Mouse (Mus musculus) ES-Bruce4 (cell line): ENCODE results near the gene Cers6.

Experiments used
- CTCF ChIP-seq: IDR thresholded peaks from one replicate; pipeline ENCODE4 v1.8.1; 2011; ENCODE audit warnings: low read depth, low read length
- POLR2A ChIP-seq: IDR thresholded peaks from one replicate; pipeline ENCODE4 v1.8.1; 2011; ENCODE audit warnings: low read length; ENCODE audit not compliant: insufficient read depth

- no peak for TF ChIP-seq CTCF
- TF ChIP-seq POLR2A: no peak
These were observed 287.9 kb downstream of the Cers6 start for GRCm38 (mm10) chr2:69149154-69149553.
